Mouse (Mus musculus): ENCODE results near the gene Gtpbp1.

GRCm38 (mm10) chr15:79763601-79764246 is 73.1 kb downstream of the Gtpbp1 start:
- TF ChIP-seq CTCF (IDR thresholded peaks at IDR 0.05; ENCODE audit: borderline replicate concordance, extremely low read depth, insufficient read depth, insufficient read length) (no peak), POLR2A (IDR thresholded peaks at IDR 0.05; ENCODE audit: borderline replicate concordance, extremely low read depth, insufficient read depth, insufficient read length, poor library complexity, severe bottlenecking) (no peak)
